Mouse (Mus musculus) liver, embryonic 12.5 days (tissue): ENCODE data around the gene Fth1. TPM values are rescaled to one million over a fixed set of nuclear protein-coding genes. Genes with fewer than 3 reads are reported as not detected.

Source experiments
- ATAC-seq: fragments of 200-750 bp; cut with Nextera tagmentation; 2 replicates; pipeline ENCODE4 v1.8.0; 2017; ENCODE audit warnings: moderate number of reproducible peaks, mild to moderate bottlenecking, moderate library complexity
- H3K27ac ChIP-seq: fragments of 300-500 bp; sonication (generic); 2 replicates; pipeline ENCODE4 v1.5.1; 2016; ENCODE audit warnings: mild to moderate bottlenecking
- H3K27me3 ChIP-seq: fragments of 300-500 bp; sonication (generic); replicated peaks from 2 replicates; pipeline ENCODE4 v1.6.1; 2016; ENCODE audit warnings: mild to moderate bottlenecking, moderate library complexity
- H3K36me3 ChIP-seq: fragments of 300-500 bp; sonication (generic); 2 replicates; pipeline ENCODE4 v1.6.1; 2016; ENCODE audit warnings: mild to moderate bottlenecking, moderate library complexity
- H3K4me1 ChIP-seq: fragments of 300-500 bp; sonication (generic); 2 replicates; pipeline ENCODE4 v1.6.1; 2016
- H3K4me2 ChIP-seq: fragments of 300-500 bp; sonication (generic); 2 replicates; pipeline ENCODE4 v1.6.1; 2016; ENCODE audit warnings: mild to moderate bottlenecking, moderate library complexity
- H3K4me3 ChIP-seq: fragments of 300-500 bp; sonication (generic); 2 replicates; pipeline ENCODE4 v1.5.1; 2016; ENCODE audit warnings: mild to moderate bottlenecking, moderate library complexity
- H3K9ac ChIP-seq: fragments of 300-500 bp; sonication (generic); 2 replicates; pipeline ENCODE4 v1.6.1; 2016; ENCODE audit warnings: mild to moderate bottlenecking, moderate library complexity
- H3K9me3 ChIP-seq: fragments of 300-500 bp; sonication (generic); replicated peaks from 2 replicates; pipeline ENCODE4 v1.6.1; 2016; ENCODE audit warnings: mild to moderate bottlenecking, moderate library complexity
- WGBS: fragments of 180-500 bp; shearing (Covaris S2); methylation state at CpG from one replicate; pipeline ENCODE4 v1.1.7; 2016; ENCODE audit not compliant: insufficient replicate concordance; 5-methylcytosine and 5-hydroxymethylcytosine counted together
- polyA plus RNA-seq: library from polyadenylated mRNA; unstranded; fragments of >200 nt; fragmentation: Nextera tagmentation; extraction: Ambion mirVana; gene quantifications from 2 replicates; pipeline ENCODE4 v1.2.1, GENCODE M21; 2016

The Fth1 gene
- polyA plus RNA-seq, 1 experiment from 2014 or later, result 5,262 TPM

DNA sequence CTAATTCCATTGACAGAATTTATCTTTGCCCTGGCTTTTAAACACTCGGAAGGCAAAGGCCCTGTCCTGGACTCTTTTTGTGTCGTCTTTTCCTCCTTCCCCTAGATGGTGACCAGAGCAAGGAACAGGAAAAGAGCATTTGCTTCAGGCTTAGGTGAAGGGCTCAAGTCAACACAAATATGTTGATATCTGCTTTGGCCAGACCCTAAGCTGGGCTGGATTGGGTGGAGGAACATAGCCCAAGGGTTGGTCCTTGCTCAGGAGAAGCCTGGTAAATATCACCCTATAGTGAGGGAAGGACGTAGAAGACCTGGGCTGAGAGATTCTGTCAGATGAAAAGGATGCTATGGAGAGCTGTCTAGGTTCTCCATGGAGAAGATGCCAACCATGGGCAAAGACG lies 35.8 kb downstream of the Fth1 start:
- H3K4me3 ChIP-seq, result peak overlapping the region; percentile 75
- no peaks in the 10 kb centered on the region for H3K9me3 ChIP-seq
- peak overlapping the region; percentile 98 for H3K27ac ChIP-seq
- H3K4me1 ChIP-seq, result peaks cover 92% of the 10 kb centered on the region
- peaks cover 35% of the 10 kb centered on the region for H3K36me3 ChIP-seq
- peak overlapping the region; percentile 93 for H3K9ac ChIP-seq
- H3K4me2 ChIP-seq, result peak overlapping the region; percentile 98
- WGBS, result 43% methylated on average over 4 of the region's 4 CpGs
- peak; percentile 50 for ATAC-seq
- H3K27me3 ChIP-seq, result no peaks in the 10 kb centered on the region

DNA sequence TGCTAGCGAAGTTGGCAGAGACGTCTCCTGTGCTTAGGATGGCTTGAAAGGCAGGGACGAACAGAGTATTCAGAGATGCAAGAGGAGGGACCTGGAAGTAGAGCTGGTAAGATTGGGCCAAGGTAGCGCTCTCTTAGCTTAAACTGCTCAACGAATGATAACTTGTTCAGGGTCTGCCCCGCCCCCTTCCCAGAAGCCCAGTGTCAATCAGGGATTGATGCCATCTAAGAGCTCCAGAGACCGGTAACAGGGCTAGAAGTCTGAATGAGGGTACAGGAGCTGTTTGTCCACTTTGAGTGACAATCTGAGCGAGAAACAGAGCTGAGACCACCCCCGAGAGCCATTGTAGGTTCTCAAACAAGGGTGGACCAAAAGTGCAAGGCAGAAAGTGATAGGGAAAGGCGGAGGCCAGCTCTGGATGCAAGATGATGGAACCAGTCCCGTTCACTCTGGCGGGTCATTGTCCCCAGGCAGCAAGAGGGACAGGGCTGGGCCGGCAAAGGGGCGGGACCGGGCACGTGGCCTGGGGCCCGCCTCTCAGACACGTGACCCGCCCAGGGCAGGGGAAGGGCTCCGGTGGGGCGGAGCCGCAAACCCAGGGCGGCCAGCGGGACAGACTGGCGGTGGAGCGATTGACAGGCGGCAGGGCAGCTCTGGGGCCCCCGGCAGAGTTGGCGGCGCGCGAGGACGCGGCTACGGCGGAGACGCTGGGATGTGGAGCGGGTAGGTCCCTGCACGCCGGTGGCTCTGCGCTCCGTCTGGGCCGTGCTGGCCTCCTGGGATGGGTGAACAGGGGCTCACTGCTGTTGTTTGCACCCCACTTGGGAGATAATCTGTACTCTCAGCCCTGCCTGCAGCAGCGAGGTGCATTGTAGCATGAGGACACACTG lies 37.5 kb downstream of the Fth1 start:
- H3K9me3 ChIP-seq, result no peaks in the 10 kb centered on the region
- peaks cover 52% of the 10 kb centered on the region for H3K36me3 ChIP-seq
- H3K27me3 ChIP-seq, result no peaks in the 10 kb centered on the region
- peak overlapping the region; percentile 93 for H3K9ac ChIP-seq
- peak overlapping the region; percentile 98 for H3K4me2 ChIP-seq
- peak; percentile 85 for ATAC-seq
- 5% methylated on average over 44 of the region's 44 CpGs for WGBS
- H3K27ac ChIP-seq, result peak overlapping the region; percentile 98
- H3K4me1 ChIP-seq, result peaks cover 92% of the 10 kb centered on the region
- H3K4me3 ChIP-seq, result peak overlapping the region; percentile 75

DNA sequence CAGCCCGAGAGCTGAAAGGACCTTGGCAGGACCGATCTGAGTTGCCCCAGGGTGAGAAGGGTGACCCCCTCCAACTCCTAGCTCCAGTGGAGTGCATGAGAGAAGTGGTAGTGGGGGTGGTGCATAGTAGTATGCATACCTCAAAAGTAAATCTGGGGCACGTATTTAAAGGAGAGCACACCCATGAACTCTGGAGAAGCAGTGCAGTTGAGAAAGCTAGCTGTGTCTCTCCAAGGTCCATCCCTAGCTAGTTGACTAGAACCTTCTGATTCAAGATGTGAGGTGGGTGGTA lies 38.1 kb downstream of the Fth1 start:
- Histone ChIP-seq H3K9me3 (no peaks in the 10 kb centered on the region), H3K4me1 (peaks cover 92% of the 10 kb centered on the region), H3K4me2 (peak overlapping the region; percentile 98), H3K27me3 (no peaks in the 10 kb centered on the region), H3K36me3 (peaks cover 58% of the 10 kb centered on the region), H3K4me3 (peak overlapping the region; percentile 75), H3K9ac (peak overlapping the region; percentile 93), H3K27ac (peak overlapping the region; percentile 98)
- WGBS, result 4% methylated on average over 3 of the region's 3 CpGs
- no peak for ATAC-seq

DNA sequence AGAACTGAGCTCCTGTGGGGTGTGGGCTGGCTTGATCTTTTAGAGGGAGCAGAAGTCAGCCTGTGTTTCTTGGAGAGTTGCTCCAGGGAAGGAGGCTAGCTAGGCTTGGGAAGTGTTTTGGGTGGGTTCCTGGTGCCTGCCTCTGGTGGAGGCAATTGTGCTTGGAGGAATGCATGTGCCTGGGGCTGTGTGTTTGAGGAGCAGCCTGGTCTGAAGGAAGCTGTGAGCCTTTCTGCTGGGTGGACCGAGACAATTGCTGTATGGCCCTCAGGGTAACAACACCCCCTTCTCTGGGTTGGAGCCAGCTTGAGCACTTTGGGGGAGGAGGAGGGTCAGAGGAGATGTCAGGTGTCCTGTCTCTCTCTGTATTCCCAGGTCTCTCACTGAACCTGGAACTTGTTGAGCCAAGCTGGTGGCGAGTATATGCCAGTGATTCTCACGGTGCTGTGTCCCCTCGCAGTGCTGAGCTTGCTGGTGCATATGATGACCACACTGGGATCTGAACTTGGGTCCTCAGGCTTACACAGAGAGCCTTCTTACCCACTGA lies 38.9 kb downstream of the Fth1 start:
- H3K27ac ChIP-seq, result 0 out of 2 replicates have a peak overlapping the region, but pooled peaks have one; percentile 3
- no peaks in the 10 kb centered on the region for H3K27me3 ChIP-seq
- H3K4me1 ChIP-seq, result peaks cover 92% of the 10 kb centered on the region
- peak overlapping the region; percentile 75 for H3K4me3 ChIP-seq
- H3K9ac ChIP-seq, result peak overlapping the region; percentile 93
- H3K4me2 ChIP-seq, result peak overlapping the region; percentile 98
- peaks cover 66% of the 10 kb centered on the region for H3K36me3 ChIP-seq
- H3K9me3 ChIP-seq, result no peaks in the 10 kb centered on the region
- ATAC-seq, result no peak
- WGBS, result 73% methylated on average over 4 of the region's 4 CpGs

DNA sequence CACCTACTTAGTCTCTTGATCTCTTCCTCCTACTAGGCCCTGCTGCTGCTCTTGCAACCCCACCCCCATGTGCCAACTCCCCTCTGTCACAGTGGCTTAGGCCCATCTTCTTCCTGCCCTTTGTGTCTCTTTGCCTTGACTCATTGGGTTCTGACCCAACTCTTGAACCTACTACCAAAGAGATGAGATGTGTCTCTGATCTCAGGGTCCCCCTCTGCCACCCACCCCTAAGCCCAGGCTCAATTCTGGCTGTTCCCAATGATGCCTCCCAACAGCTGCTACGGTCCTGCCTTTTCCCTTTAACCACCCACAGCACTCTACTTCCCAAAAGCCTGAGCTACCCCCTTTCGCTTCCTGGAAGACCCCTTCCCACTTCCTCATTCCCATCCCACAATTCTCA lies 41.6 kb downstream of the Fth1 start:
- no peak overlapping the region for H3K4me3 ChIP-seq
- no peak for ATAC-seq
- WGBS, result 65% methylated on average over 2 of the region's 2 CpGs
- H3K9ac ChIP-seq, result peak overlapping the region; percentile 42; the same call in 1 of the 2 replicates
- peak overlapping the region; percentile 53 for H3K27ac ChIP-seq
- peaks cover 87% of the 10 kb centered on the region for H3K36me3 ChIP-seq
- H3K4me2 ChIP-seq, result peak overlapping the region; percentile 28; the same call in 1 of the 2 replicates
- H3K4me1 ChIP-seq, result peaks cover 93% of the 10 kb centered on the region
- H3K27me3 ChIP-seq, result no peaks in the 10 kb centered on the region
- H3K9me3 ChIP-seq, result no peaks in the 10 kb centered on the region

DNA sequence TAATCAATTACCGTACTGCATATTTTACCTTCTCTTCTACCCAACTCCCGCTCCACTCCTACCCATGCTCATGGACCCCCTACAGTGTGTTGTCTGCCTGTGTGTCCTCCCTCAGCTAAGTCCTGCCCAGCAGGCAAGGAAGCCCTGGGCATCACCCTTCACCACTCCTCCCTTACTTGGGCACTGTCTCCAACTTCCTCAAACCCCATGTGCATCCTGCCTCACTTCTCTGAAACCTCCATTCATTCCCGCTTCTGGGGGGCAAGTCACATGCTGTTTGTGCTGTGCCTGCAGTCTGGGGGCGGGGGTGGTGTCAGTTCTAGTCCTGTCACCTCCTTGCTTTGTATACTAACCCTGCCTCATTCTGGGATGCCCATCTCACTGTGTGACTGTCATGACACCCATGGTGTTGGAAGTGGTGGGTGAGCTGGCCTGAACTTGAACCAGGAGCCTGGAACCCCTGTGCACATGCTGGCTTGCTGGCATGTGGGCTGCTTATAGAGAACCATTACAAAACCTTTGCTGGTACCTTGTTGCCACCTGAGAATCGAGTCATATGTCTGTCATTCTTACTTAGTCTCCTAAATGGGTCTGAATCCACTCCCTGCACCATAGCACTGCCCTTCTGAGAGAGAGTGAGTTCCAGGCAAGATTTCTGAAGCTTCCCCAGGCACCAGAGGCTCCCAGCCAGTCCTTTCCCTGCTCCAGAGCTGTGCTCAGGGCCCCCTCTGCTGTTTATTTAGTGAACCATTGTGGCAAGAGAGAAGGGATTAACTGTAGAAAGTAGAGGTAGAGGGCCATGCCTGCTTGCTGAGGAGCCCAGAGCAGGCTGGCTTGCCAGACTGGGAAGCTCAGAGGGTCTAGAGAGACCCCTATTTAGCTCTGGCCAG lies 42.3 kb downstream of the Fth1 start:
- peak overlapping the region; percentile 17; the same call in 1 of the 2 replicates for H3K9ac ChIP-seq
- peak overlapping the region; percentile 28 for H3K4me2 ChIP-seq
- no peaks in the 10 kb centered on the region for H3K9me3 ChIP-seq
- no peak for ATAC-seq
- no peaks in the 10 kb centered on the region for H3K27me3 ChIP-seq
- peak overlapping the region; percentile 53 for H3K27ac ChIP-seq
- peaks cover 94% of the 10 kb centered on the region for H3K36me3 ChIP-seq
- H3K4me1 ChIP-seq, result peaks cover 86% of the 10 kb centered on the region
- WGBS, result 68% methylated on average over 5 of the region's 5 CpGs
- no peak overlapping the region for H3K4me3 ChIP-seq

DNA sequence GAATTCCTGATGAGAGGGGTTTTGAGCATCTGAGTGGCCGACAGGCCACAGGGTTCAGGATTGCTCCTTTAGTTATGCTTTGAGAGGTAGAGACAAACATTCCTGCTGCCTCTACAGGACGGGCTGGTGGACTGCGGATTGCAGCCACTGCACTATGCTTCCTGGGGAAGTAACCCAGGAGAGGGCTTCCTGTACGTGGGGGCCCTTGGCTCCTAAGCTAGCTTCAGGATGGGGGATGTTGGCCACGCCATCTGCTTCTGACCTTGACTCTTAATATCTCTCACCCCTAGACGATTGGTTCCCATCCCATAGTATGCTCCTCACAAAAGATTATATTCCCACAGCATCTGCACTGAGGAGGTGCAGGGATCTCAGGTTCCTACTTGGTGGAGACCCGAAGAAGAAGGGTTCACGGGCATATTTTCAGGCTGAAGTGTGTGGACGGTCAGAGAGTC lies 42.9 kb downstream of the Fth1 start:
- peaks cover 82% of the 10 kb centered on the region for H3K4me1 ChIP-seq
- no peaks in the 10 kb centered on the region for H3K27me3 ChIP-seq
- peak overlapping the region; percentile 53 for H3K27ac ChIP-seq
- no peaks in the 10 kb centered on the region for H3K9me3 ChIP-seq
- peaks cover 98% of the 10 kb centered on the region for H3K36me3 ChIP-seq
- no peak overlapping the region for H3K4me3 ChIP-seq
- peak overlapping the region; percentile 28; the same call in 1 of the 2 replicates for H3K4me2 ChIP-seq
- peak overlapping the region; percentile 17; the same call in 1 of the 2 replicates for H3K9ac ChIP-seq
- 46% methylated on average over 9 of the region's 9 CpGs for WGBS
- ATAC-seq, result peak; percentile 8; the same call in 1 of the 2 replicates

DNA sequence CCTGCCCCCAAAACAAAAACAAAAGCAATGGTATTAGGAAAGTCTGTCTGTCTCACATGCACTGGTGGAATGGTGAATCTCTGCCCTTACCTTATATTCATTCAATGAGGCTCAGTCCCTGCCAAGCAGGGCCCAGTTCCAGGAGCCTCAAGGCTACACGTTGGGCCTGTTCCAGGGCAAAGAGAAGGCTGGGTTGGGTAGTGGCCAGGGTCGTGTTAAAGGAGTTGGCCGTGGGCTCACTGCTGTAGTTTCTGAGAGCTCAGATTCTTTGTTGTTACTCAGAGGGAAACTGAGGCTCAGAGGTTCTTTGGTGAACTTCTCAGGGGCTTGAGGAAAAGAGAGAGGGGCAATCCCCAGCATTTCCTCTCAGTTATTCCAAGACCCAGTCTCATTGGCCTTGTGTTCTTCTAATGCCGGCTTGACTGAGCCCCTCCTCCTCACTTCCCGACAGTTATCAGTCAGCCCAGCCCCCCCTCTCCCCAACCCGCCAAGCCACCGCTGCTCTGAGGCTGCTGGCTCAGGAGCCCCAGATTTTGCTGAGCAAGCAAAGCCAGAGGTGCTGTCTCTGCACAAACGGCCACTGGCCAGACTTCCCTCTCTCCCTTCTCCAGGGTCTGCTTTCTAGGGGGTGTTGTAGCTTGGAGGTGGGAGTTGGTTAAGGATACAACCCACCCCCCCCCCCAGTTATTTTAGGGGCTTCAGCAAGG lies 44.9 kb downstream of the Fth1 start:
- peak; percentile 30; the same call in 1 of the 2 replicates for ATAC-seq

DNA sequence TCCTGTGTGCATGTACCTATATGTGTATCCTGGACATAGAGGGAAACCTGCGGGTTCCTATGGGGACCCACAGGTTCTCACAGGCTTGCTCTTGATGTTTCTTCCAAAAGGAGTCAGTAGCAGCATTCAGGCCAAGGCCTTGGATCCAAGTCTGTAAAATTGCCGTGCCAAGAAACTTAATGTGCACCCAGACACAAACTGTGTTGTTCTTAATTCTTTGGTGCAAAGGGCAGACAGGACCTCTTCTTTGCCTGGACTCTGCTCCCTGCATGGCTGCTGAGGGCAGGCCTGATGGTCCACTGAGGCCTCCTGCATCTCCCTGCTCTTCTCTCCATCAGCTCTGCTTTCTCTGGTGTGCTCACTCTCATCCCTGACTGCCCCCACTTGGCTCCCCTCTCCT lies 49.3 kb downstream of the Fth1 start:
- 86% methylated on average over 2 of the region's 2 CpGs for WGBS
- peaks cover 24% of the 10 kb centered on the region for H3K4me1 ChIP-seq

More for the DNA sequence above, 44.9 kb downstream of the Fth1 start:
- Histone ChIP-seq H3K27me3 (no peaks in the 10 kb centered on the region), H3K9me3 (no peaks in the 10 kb centered on the region), H3K36me3 (peaks cover 99% of the 10 kb centered on the region), H3K9ac (peak overlapping the region; percentile 29; the same call in 1 of the 2 replicates), H3K4me2 (peak overlapping the region; percentile 23), H3K4me3 (no peak overlapping the region), H3K4me1 (peaks cover 63% of the 10 kb centered on the region), H3K27ac (peak overlapping the region; percentile 67)
- WGBS, result 16% methylated on average over 8 of the region's 8 CpGs

DNA sequence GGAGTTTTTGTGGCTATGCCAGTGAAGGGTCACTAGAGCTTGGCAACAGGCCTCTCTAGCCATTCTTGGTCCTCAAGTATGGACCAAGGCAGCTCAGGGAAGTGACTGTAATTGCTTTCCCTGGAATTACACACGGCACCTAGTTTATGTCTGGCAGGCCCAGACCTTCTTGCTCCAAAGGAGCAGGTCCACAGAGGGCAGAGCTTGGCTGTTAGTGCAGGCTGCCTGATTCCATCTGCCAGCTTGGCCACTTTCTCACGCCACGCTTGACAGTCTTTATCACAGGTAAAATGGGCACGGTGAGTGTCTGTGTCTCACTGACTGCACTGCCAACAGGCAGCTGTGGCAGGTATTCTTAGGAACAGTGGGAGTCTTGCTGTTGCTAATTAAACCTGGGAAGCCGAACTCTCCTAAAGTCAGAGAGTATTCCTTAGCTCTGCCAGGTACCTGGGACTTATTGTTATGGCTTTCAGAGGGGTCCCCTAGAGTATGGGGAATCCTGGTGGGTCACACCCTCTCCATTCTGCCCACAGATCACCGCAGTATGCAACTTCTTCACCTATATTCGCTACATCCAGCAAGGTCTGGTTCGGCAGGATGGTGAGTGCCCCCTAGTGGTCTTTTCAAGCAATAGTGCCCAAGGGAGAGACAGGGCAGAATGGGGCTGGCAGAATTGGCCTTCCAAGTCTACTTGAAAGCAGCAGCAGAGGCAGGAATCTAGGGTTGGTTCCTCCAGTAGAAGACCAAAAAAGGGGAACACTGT lies 53.0 kb downstream of the Fth1 start:
- peaks cover 98% of the 10 kb centered on the region for H3K36me3 ChIP-seq
- peaks cover 33% of the 10 kb centered on the region for H3K4me1 ChIP-seq
- no peak overlapping the region for H3K4me3 ChIP-seq
- no peaks in the 10 kb centered on the region for H3K27me3 ChIP-seq
- no peak overlapping the region for H3K9ac ChIP-seq
- peak; percentile 45 for ATAC-seq
- no peak overlapping the region for H3K4me2 ChIP-seq
- WGBS, result 41% methylated on average over 8 of the region's 8 CpGs
- peak overlapping the region; percentile 18; the same call in 1 of the 2 replicates for H3K27ac ChIP-seq
- H3K9me3 ChIP-seq, result no peaks in the 10 kb centered on the region

More for the DNA sequence above, 49.3 kb downstream of the Fth1 start:
- Histone ChIP-seq H3K4me2 (no peak overlapping the region), H3K9me3 (no peaks in the 10 kb centered on the region), H3K4me3 (no peak overlapping the region), H3K36me3 (peaks cover 100% of the 10 kb centered on the region), H3K27ac (no peak overlapping the region), H3K9ac (no peak overlapping the region), H3K27me3 (no peaks in the 10 kb centered on the region)
- no peak for ATAC-seq
